20 mouse cellular contexts compared by ENCODE assay signal in genomic region chr7:130586521-130587072, GRCm38 (mm10). TPM values are rescaled to one million over a fixed set of nuclear protein-coding genes. Genes with fewer than 3 reads are reported as not detected.
DNase-seq lines count a peak whose midpoint lies in the region; ATAC-seq and TF ChIP-seq lines count a peak whose summit lies in the region.
"Had no signal": no experiment of that assay in that cellular context is flagged by ENCODE, and none has a peak within 500 bp of the region (broad histone marks: within the 10 kb centered on the region; RNA-seq: fewer than 3 reads in every experiment).

No protein-coding gene starts in this region.

- H3K4me1 ChIP-seq in liver, adult 2 months (ENCODE audit: control insufficient read depth, insufficient read depth, low read length): peaks cover 4% of the 10 kb centered on the region
- no peaks in the 10 kb centered on the region for H3K4me1 ChIP-seq in liver, embryonic 12.5 days
- H3K4me1 ChIP-seq in lung, adult 2 months (ENCODE audit: control insufficient read depth, insufficient read depth, low read length): peaks cover 3% of the 10 kb centered on the region
- no peaks in the 10 kb centered on the region; the same call in 1 of the 2 replicates for H3K4me1 ChIP-seq in lung, postnatal 0 days (ENCODE audit: insufficient read depth, low read depth, low read length)
- H3K4me1 ChIP-seq in intestine, postnatal 0 days (replicated peaks; ENCODE audit: control insufficient read depth, insufficient read depth, low read length): no peaks in the 10 kb centered on the region
- H3K4me1 ChIP-seq: embryonic facial prominence, embryonic 12.5 days had no signal

- no peak overlapping the region for H3K4me2 ChIP-seq in liver, embryonic 12.5 days
- H3K4me2 ChIP-seq in lung, postnatal 0 days (replicated peaks; ENCODE audit: low read depth, low read length): no peak overlapping the region
- no peak overlapping the region for H3K4me2 ChIP-seq in intestine, postnatal 0 days (replicated peaks; ENCODE audit: low read depth)
- H3K4me2 ChIP-seq: embryonic facial prominence, embryonic 12.5 days; forebrain, embryonic 12.5 days; heart, embryonic 11.5 days; heart, embryonic 15.5 days; hindbrain, embryonic 14.5 days had no signal

- no peaks in the 10 kb centered on the region for H3K79me2 ChIP-seq in liver, adult 2 months (ENCODE audit: control insufficient read depth, insufficient read depth, low read length)

- H3K4me3 ChIP-seq in liver, adult 2 months (ENCODE audit: insufficient read depth, low read depth, low read length): no peak overlapping the region
- H3K4me3 ChIP-seq in liver, embryonic 12.5 days: no peak overlapping the region
- no peak overlapping the region for H3K4me3 ChIP-seq in lung, adult 2 months (replicated peaks; ENCODE audit: extremely low read depth, low read depth, low read length)
- H3K4me3 ChIP-seq in lung, postnatal 0 days (ENCODE audit: low read depth, low read length): no peak overlapping the region
- H3K4me3 ChIP-seq in intestine, postnatal 0 days (ENCODE audit: low read depth, low read length): no peak overlapping the region
- H3K4me3 ChIP-seq: embryonic facial prominence, embryonic 12.5 days; forebrain, embryonic 12.5 days; heart, adult 2 months; heart, embryonic 15.5 days; hindbrain, embryonic 10.5 days had no signal

- ATAC-seq in liver, embryonic 12.5 days: no peak
- ATAC-seq in lung, postnatal 0 days: peak; percentile 88
- ATAC-seq in intestine, postnatal 0 days: no peak

- H3K36me3 ChIP-seq in liver, adult 2 months (ENCODE audit: control insufficient read depth, insufficient read depth, low read length): no peaks in the 10 kb centered on the region
- no peaks in the 10 kb centered on the region for H3K36me3 ChIP-seq in liver, embryonic 12.5 days
- no peaks in the 10 kb centered on the region for H3K36me3 ChIP-seq in lung, postnatal 0 days (ENCODE audit: insufficient read depth, low read length)
- H3K36me3 ChIP-seq in intestine, postnatal 0 days (ENCODE audit: control insufficient read depth, insufficient read depth): no peaks in the 10 kb centered on the region
- H3K36me3 ChIP-seq: embryonic facial prominence, embryonic 12.5 days; forebrain, embryonic 12.5 days; heart, embryonic 15.5 days; hindbrain, embryonic 10.5 days had no signal

- H3K27me3 ChIP-seq in liver, adult 2 months (ENCODE audit: control insufficient read depth, insufficient read depth, low read length): no peaks in the 10 kb centered on the region
- H3K27me3 ChIP-seq in liver, embryonic 12.5 days (replicated peaks): 0 out of 2 replicates have a peak, but pooled peaks cover 3% of the 10 kb centered on the region
- H3K27me3 ChIP-seq in lung, postnatal 0 days (replicated peaks; ENCODE audit: insufficient read depth, low read length): no peaks in the 10 kb centered on the region
- H3K27me3 ChIP-seq in intestine, postnatal 0 days (replicated peaks; ENCODE audit: control insufficient read depth, insufficient read depth, low read length): no peaks in the 10 kb centered on the region
- H3K27me3 ChIP-seq: embryonic facial prominence, embryonic 12.5 days; forebrain, embryonic 12.5 days; heart, embryonic 15.5 days had no signal

- TF ChIP-seq POLR2A in liver, adult 2 months (IDR thresholded peaks at IDR 0.05; ENCODE audit: extremely low read depth, insufficient read depth, low read length): no peak
- TF ChIP-seq POLR2A in lung, adult 2 months (IDR thresholded peaks at IDR 0.05; ENCODE audit: borderline replicate concordance, extremely low read depth, low read depth, low read length): no peak

- 82% methylated on average over 2 of the region's 2 CpGs for WGBS in liver, adult 2 months
- 70% methylated on average over 2 of the region's 2 CpGs for WGBS in liver, embryonic 12.5 days (ENCODE audit: insufficient replicate concordance)
- WGBS in lung, adult 2 months: 57% methylated on average over 2 of the region's 2 CpGs
- 52% methylated on average over 2 of the region's 2 CpGs for WGBS in lung, postnatal 0 days
- 68% methylated on average over 2 of the region's 2 CpGs for WGBS in intestine, postnatal 0 days

- no peak overlapping the region for H3K27ac ChIP-seq in liver, adult 2 months (replicated peaks; ENCODE audit: insufficient read depth, low read depth, low read length)
- H3K27ac ChIP-seq in liver, embryonic 12.5 days: no peak overlapping the region
- H3K27ac ChIP-seq in lung, postnatal 0 days (ENCODE audit: low read length): peak overlapping the region; percentile 60; the same call in 1 of the 2 replicates
- H3K27ac ChIP-seq in intestine, postnatal 0 days (ENCODE audit: low read depth, low read length): no peak overlapping the region
- H3K27ac ChIP-seq: embryonic facial prominence, embryonic 12.5 days; forebrain, embryonic 12.5 days; heart, adult 2 months; heart, embryonic 15.5 days; hindbrain, embryonic 10.5 days; hindbrain, embryonic 14.5 days had no signal

- TF ChIP-seq CTCF in liver, adult 2 months (IDR thresholded peaks at IDR 0.05; ENCODE audit: low read depth, low read length): no peak
- TF ChIP-seq CTCF in lung, adult 2 months (IDR thresholded peaks at IDR 0.05; ENCODE audit: insufficient read depth, low read length): no peak
- TF ChIP-seq CTCF in lung, postnatal 0 days (IDR thresholded peaks at IDR 0.05): no peak
- no peak for TF ChIP-seq CTCF in intestine, postnatal 0 days (IDR thresholded peaks at IDR 0.05; ENCODE audit: low read depth)

- H3K9ac ChIP-seq in liver, adult 2 months (ENCODE audit: low read depth, low read length): no peak overlapping the region
- no peak overlapping the region for H3K9ac ChIP-seq in liver, embryonic 12.5 days
- no peak overlapping the region for H3K9ac ChIP-seq in lung, postnatal 0 days (replicated peaks; ENCODE audit: low read depth)
- H3K9ac ChIP-seq in intestine, postnatal 0 days (ENCODE audit: low read depth, low read length): no peak overlapping the region
- H3K9ac ChIP-seq: embryonic facial prominence, embryonic 12.5 days; forebrain, embryonic 12.5 days; heart, embryonic 15.5 days; hindbrain, embryonic 14.5 days had no signal

- DNase-seq in liver, adult 2 months (ENCODE audit: extremely low read depth, low read depth, low spot score): peak; percentile 21
- peak; percentile 55 for DNase-seq in lung, adult 2 months
- DNase-seq in lung, postnatal 0 days (ENCODE audit: low spot score): peak; percentile 87
- peak; percentile 82 for DNase-seq in lung, postnatal 36 days
- DNase-seq in frontal cortex, postnatal 10 days (ENCODE audit: low spot score in 2 of 2): no peak
- DNase-seq in spleen, adult 12 weeks (ENCODE audit: low spot score): no peak
- DNase-seq: adrenal gland, postnatal 14 days; cerebellum, adult 11-12 months; cerebellum, adult 9-10 months; cerebellum, postnatal 25 days; heart, adult 2 months; heart, postnatal 14 days had no signal

- no peaks in the 10 kb centered on the region for H3K9me3 ChIP-seq in liver, embryonic 12.5 days (replicated peaks)
- H3K9me3 ChIP-seq in lung, postnatal 0 days (ENCODE audit: low read length): no peaks in the 10 kb centered on the region
- no peaks in the 10 kb centered on the region for H3K9me3 ChIP-seq in intestine, postnatal 0 days (ENCODE audit: control insufficient read depth)
- H3K9me3 ChIP-seq: embryonic facial prominence, embryonic 12.5 days; forebrain, embryonic 12.5 days; heart, embryonic 15.5 days; hindbrain, embryonic 10.5 days had no signal

- peak; percentile 97 for TF ChIP-seq EP300 in lung, postnatal 0 days (IDR thresholded peaks at IDR 0.05)

RNA-seq across cellular contexts. Expression of gene Tacc2, which starts 9.4 kb away (rescaled TPM):
- 13.5 and 14.3 TPM in 2 replicates for total RNA-seq in liver, adult 2 months (2014; rRNA removed)
- 8.4 and 10.0 TPM in 2 replicates for polyA plus RNA-seq in liver, adult 2 months (2012; rRNA removed)
- 6.2 and 7.2 TPM in 2 replicates for polyA plus RNA-seq in liver, embryonic 12.5 days (2016; fragmentation: Nextera tagmentation; extraction: Ambion mirVana)
- 71.7 and 74.5 TPM in 2 replicates for polyA plus RNA-seq in lung, adult 2 months (2012; rRNA removed)
- polyA plus RNA-seq in lung, postnatal 0 days (2015; fragmentation: Nextera tagmentation; extraction: Ambion mirVana): 18.9 and 19.8 TPM in 2 replicates
- 27.7 TPM in 2 replicates for polyA plus RNA-seq in intestine, postnatal 0 days (2015; fragmentation: Nextera tagmentation; extraction: Ambion mirVana)

RNA-seq across cellular contexts. Expression of gene Nsmce4a, which starts 13.7 kb away (rescaled TPM):
- 58.5 and 73.5 TPM in 2 replicates for total RNA-seq in liver, adult 2 months (2014; rRNA removed)
- 20.8 and 24.7 TPM in 2 replicates for polyA plus RNA-seq in liver, adult 2 months (2012; rRNA removed)
- polyA plus RNA-seq in liver, embryonic 12.5 days (2016; fragmentation: Nextera tagmentation; extraction: Ambion mirVana): 139 and 141 TPM in 2 replicates
- polyA plus RNA-seq in lung, adult 2 months (2012; rRNA removed): 29.6 and 36.3 TPM in 2 replicates
- polyA plus RNA-seq in lung, postnatal 0 days (2015; fragmentation: Nextera tagmentation; extraction: Ambion mirVana): 101 and 108 TPM in 2 replicates
- 100 and 101 TPM in 2 replicates for polyA plus RNA-seq in intestine, postnatal 0 days (2015; fragmentation: Nextera tagmentation; extraction: Ambion mirVana)

Comparison
In these comparisons a context has a peak if more than half of its experiments do, and no peak if none do; other contexts are left out.
1. DNase-seq: peak in liver, adult 2 months (single experiment), lung, adult 2 months (single experiment), lung, postnatal 0 days (single experiment) and lung, postnatal 36 days (single experiment); none in frontal cortex, postnatal 10 days (0 of 2) and spleen, adult 12 weeks (single experiment).